Mouse (Mus musculus): Measurements from ENCODE around the gene Thbs3. TPM values are rescaled to one million over a fixed set of nuclear protein-coding genes. Genes with fewer than 3 reads are reported as not detected.

Gene Thbs3
- total RNA-seq, 2 experiments from 2014 or later, result 21.8 to 22.6 TPM

- peak; percentile 57 for DNase-seq
Measured at GRCm38 (mm10) chr3:89251365-89251895, 36.5 kb downstream of the Thbs3 start.

GRCm38 (mm10) chr3:89254994-89255393, 40.0 kb downstream of the Thbs3 start:
- DNase-seq, result no peak

- no peak for DNase-seq
Measured at GRCm38 (mm10) chr3:89256177-89256576, 41.2 kb downstream of the Thbs3 start.

DNA sequence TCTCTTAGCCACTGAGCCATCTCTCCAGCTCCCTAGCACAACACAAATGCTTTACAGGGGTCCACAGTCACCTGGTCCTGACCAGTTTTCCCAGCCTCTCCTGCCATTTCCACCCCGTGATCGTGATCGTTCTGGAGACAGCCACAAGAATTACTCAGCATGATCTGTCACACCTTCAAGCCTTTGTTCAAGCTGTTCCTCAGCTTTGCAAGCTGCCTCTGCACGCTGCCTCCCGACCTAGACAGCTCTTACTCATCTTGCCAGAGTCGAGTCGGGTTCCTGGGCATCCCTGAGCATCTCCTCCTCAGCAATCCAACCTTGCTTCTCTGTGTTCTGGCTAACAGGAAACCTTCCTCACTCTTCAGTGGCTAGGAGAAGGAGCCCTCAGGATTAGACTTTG, 44.1 kb downstream of the Thbs3 start, which contains the start of gene Dpm3:
Dpm3 (plus strand) TSS at position 283 of the 400 bp plus-strand sequence.
- DNase-seq, result no peak

GRCm38 (mm10) chr3:89260211-89260610, 45.2 kb downstream of the Thbs3 start:
- no peak for DNase-seq

- no peak for DNase-seq
Measured at GRCm38 (mm10) chr3:89262417-89262816, 47.4 kb downstream of the Thbs3 start.

- DNase-seq, result peak; percentile 84
Measured at GRCm38 (mm10) chr3:89266439-89266893, 51.5 kb downstream of the Thbs3 start.

GRCm38 (mm10) chr3:89268916-89269315, 53.9 kb downstream of the Thbs3 start:
- DNase-seq, result no peak

- peak; percentile 94 for DNase-seq
Measured at GRCm38 (mm10) chr3:89270051-89270755, 55.2 kb downstream of the Thbs3 start, which contains the start of gene Slc50a1. TSS of gene Slc50a1 (minus strand) at chr3:89270570.

- peak; percentile 67 for DNase-seq
Measured at GRCm38 (mm10) chr3:89270891-89271290, 55.9 kb downstream of the Thbs3 start.

DNA sequence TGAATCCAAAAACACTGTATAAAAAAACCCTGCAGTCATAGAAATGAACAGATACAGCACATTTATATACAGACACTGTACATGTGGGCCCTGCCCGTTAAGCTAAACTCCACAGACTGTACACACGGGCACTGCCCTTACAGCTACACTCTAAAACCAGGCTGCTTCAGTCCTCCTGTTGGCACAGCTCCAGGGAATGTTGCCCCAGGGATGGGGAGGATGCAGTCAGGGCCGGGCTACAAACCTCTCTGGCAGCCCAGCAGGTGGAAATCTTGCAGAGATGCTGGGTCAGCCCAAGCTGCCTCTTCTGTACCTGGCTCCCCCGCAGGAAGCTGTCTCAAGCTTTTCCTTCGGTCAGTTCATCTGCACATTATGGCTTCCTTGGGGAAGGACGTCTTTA, 56.8 kb downstream of the Thbs3 start:
- DNase-seq, result no peak

DNA sequence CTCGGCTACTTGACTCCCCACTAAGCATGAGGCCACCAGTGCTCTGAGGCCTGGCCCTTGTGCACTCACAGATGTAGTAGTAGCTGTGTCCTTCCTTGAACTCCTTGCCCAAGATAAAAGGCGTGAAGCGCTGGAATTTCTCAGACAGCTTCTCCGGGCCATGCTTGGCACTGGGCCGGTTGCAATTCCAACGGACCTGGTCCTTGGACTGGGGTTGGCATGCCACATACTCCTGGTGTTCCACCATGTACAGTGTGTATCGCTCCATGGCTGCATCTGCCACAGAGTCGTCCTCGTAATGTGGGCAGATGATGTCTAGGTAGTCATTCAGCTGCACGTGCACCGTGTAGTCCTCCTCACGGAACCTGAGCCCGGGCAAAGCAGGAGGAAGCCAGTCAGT, 61.1 kb downstream of the Thbs3 start:
- no peak for DNase-seq

Small RNAs within 50 kb of the gene (microRNA-seq; reads per million reads assigned to microRNA genes)
- gene Mir92b, result 66.0 reads per million, percentile 39 among the genes with 10 or more reads in this experiment

Other genes with a start within 250 kb of the Thbs3 start
- 10 to 100 TPM; 19.2 to 23.2 TPM for gene Rusc1, start 121.9 kb upstream of the Thbs3 start, total RNA-seq (2021)
- gene Gm43738, start 114.1 kb upstream of the Thbs3 start, total RNA-seq (2021), result not detected
- 10 to 100 TPM; 56.9 to 70.2 TPM for gene Fdps, start 113.2 kb upstream of the Thbs3 start, total RNA-seq (2021)
- gene Pklr, start 79.0 kb upstream of the Thbs3 start, total RNA-seq (2021), result 10 to 100 TPM; 15.2 to 41.1 TPM
- 1 to 10 TPM; 2.2 to 5.7 TPM for gene Hcn3, start 55.0 kb upstream of the Thbs3 start, total RNA-seq (2021)
- gene Clk2, start 50.4 kb upstream of the Thbs3 start, total RNA-seq (2021), result 10 to 100 TPM; 42.0 to 65.6 TPM
- 10 to 100 TPM; 67.9 to 72.7 TPM for gene Scamp3, start 37.7 kb upstream of the Thbs3 start, total RNA-seq (2021)
- 10 to 100 TPM; 16.2 to 24.8 TPM for gene Fam189b, start 32.0 kb upstream of the Thbs3 start, total RNA-seq (2021)
- gene Gba, start 12.3 kb upstream of the Thbs3 start, total RNA-seq (2021), result 10 to 100 TPM; 47.8 to 48.1 TPM
- gene Mtx1, start 11.9 kb downstream of the Thbs3 start, total RNA-seq (2021), result 100 to 1,000 TPM; 176 to 198 TPM
- under 1 TPM; 0.51 to 0.55 TPM for gene Muc1, start 13.9 kb downstream of the Thbs3 start, total RNA-seq (2021)
- gene Krtcap2, start 30.8 kb downstream of the Thbs3 start, total RNA-seq (2021), result 100 to 1,000 TPM; 109 to 116 TPM
- 1 to 10 TPM; 2.0 to 4.2 TPM for gene Trim46, start 31.1 kb downstream of the Thbs3 start, total RNA-seq (2021)
- gene Dpm3, start 44.2 kb downstream of the Thbs3 start, total RNA-seq (2021), result 100 to 1,000 TPM; 115 to 122 TPM
- gene Slc50a1, start 55.4 kb downstream of the Thbs3 start, total RNA-seq (2021), result 10 to 100 TPM; 46.7 to 53.1 TPM
- 10 to 100 TPM; 25.0 to 34.3 TPM for gene Efna1, start 66.0 kb downstream of the Thbs3 start, total RNA-seq (2021)
- under 1 TPM; 0.51 to 0.73 TPM for gene Efna3, start 107.8 kb downstream of the Thbs3 start, total RNA-seq (2021)
- 1 to 10 TPM; 1.7 to 2.2 TPM for gene Efna4, start 122.8 kb downstream of the Thbs3 start, total RNA-seq (2021)
- 10 to 100 TPM; 62.8 to 68.9 TPM for gene Adam15, start 134.8 kb downstream of the Thbs3 start, total RNA-seq (2021)
- gene Dcst2, start 146.8 kb downstream of the Thbs3 start, total RNA-seq (2021), result under 1 TPM; 0.48 to 0.82 TPM
- under 1 TPM in 1 of 2 experiments, not detected in 1; 0.45 TPM for gene Dcst1, start 150.1 kb downstream of the Thbs3 start, total RNA-seq (2021)
- gene Zbtb7b, start 179.6 kb downstream of the Thbs3 start, total RNA-seq (2021), result 10 to 100 TPM; 62.3 to 62.4 TPM
- gene Lenep, start 187.6 kb downstream of the Thbs3 start, total RNA-seq (2021), result under 1 TPM in 1 of 2 experiments, not detected in 1; 0.24 TPM
- 10 to 100 TPM; 49.4 to 54.6 TPM for gene Flad1, start 196.7 kb downstream of the Thbs3 start, total RNA-seq (2021)
- gene Cks1b, start 203.2 kb downstream of the Thbs3 start, total RNA-seq (2021), result 10 to 100 TPM; 39.8 to 43.2 TPM
- 100 to 1,000 TPM in 1 of 2 experiments, 10 to 100 TPM in 1; 94.4 to 108 TPM for gene Shc1, start 203.3 kb downstream of the Thbs3 start, total RNA-seq (2021)
- 10 to 100 TPM; 34.2 to 36.9 TPM for gene Pygo2, start 215.0 kb downstream of the Thbs3 start, total RNA-seq (2021)
- gene Pbxip1, start 221.5 kb downstream of the Thbs3 start, total RNA-seq (2021), result 10 to 100 TPM; 46.0 to 62.1 TPM
- 10 to 100 TPM; 15.3 to 17.1 TPM for gene Pmvk, start 239.4 kb downstream of the Thbs3 start, total RNA-seq (2021)